Mouse (Mus musculus) C2C12 (cell line): ENCODE data around the gene Gm20547. TPM values are rescaled to one million over a fixed set of nuclear protein-coding genes. Genes with fewer than 3 reads are reported as not detected.
"Not testable (repeated sequence)": the region's sequence is repeated elsewhere in the genome, so short reads cannot be mapped to it uniquely, and the experiment has no call there.

Experiments
- H3K27me3 ChIP-seq: one replicate; pipeline ENCODE4 v1.6.1; 2011; ENCODE audit not compliant: control insufficient read depth, insufficient read depth, insufficient read length
- H3K36me3 ChIP-seq: one replicate; pipeline ENCODE4 v1.6.1; 2011; ENCODE audit not compliant: control insufficient read depth, insufficient read depth
- H3K4me3 ChIP-seq: one replicate; pipeline ENCODE4 v1.5.1; 2011; ENCODE audit warnings: mild to moderate bottlenecking, control low read depth; ENCODE audit not compliant: poor library complexity, insufficient read depth, severe bottlenecking
- H3K79me2 ChIP-seq: one replicate; pipeline ENCODE4 v1.6.1; 2011; ENCODE audit not compliant: control insufficient read depth, insufficient read depth
- H3K79me3 ChIP-seq: one replicate; pipeline ENCODE4 v1.6.1; 2011; ENCODE audit warnings: low read depth, control low read depth
- H3ac ChIP-seq: one replicate; pipeline ENCODE3; 2011; ENCODE audit warnings: low read depth; ENCODE audit not compliant: control insufficient read depth, insufficient read length
- CEBPB ChIP-seq: IDR thresholded peaks from one replicate; pipeline ENCODE4 v1.6.1; 2011; ENCODE audit warnings: low read depth, mild to moderate bottlenecking, control low read depth, moderate library complexity
- CTCF ChIP-seq: IDR thresholded peaks from one replicate; pipeline ENCODE4 v1.5.1; 2011; ENCODE audit not compliant: control insufficient read depth, insufficient read depth, insufficient read length
- FOSL1 ChIP-seq: IDR thresholded peaks from one replicate; pipeline ENCODE4 v1.8.0; 2011; ENCODE audit warnings: mild to moderate bottlenecking, low read length; ENCODE audit not compliant: poor library complexity, insufficient read depth, severe bottlenecking
- MAX ChIP-seq: IDR thresholded peaks from one replicate; pipeline ENCODE4 v1.6.1; 2011; ENCODE audit warnings: mild to moderate bottlenecking, control low read depth
- MYOD1 ChIP-seq: IDR thresholded peaks from one replicate; pipeline ENCODE4 v1.6.1; 2011; ENCODE audit warnings: low read depth; ENCODE audit not compliant: control insufficient read depth, insufficient read length
- MYOG ChIP-seq: IDR thresholded peaks from one replicate; pipeline ENCODE4 v1.6.1; 2011; ENCODE audit not compliant: control insufficient read depth, insufficient read length; ENCODE audit errors: extremely low read depth
- USF1 ChIP-seq: IDR thresholded peaks from one replicate; pipeline ENCODE4 v1.6.1; 2011; ENCODE audit warnings: low read depth, mild to moderate bottlenecking, control low read depth, moderate library complexity
- polyA plus RNA-seq: library from polyadenylated mRNA; unstranded; fragments of >200 nt; fragmentation: generic; extraction: Trizol; gene quantifications from one replicate; pipeline ENCODE4 v1.2.1, GENCODE M21; 2012; ENCODE audit warnings: missing spikeins

The Gm20547 gene
- polyA plus RNA-seq, 1 experiment: not detected

GRCm38 (mm10) chr17:34840736-34841307, 41.0 kb downstream of the Gm20547 start:
- no peak overlapping the region for H3ac ChIP-seq
- peaks cover 11% of the 10 kb centered on the region for H3K79me3 ChIP-seq
- no peak for TF ChIP-seq CTCF
- no peak for TF ChIP-seq USF1
- TF ChIP-seq MYOD1: no peak
- no peak for TF ChIP-seq CEBPB
- TF ChIP-seq FOSL1: no peak
- TF ChIP-seq MYOG: no peak
- TF ChIP-seq MAX: no peak
- peaks cover 28% of the 10 kb centered on the region for H3K36me3 ChIP-seq
- peaks cover 25% of the 10 kb centered on the region for H3K79me2 ChIP-seq
- H3K27me3 ChIP-seq: no peaks in the 10 kb centered on the region
- no peak overlapping the region for H3K4me3 ChIP-seq

DNA sequence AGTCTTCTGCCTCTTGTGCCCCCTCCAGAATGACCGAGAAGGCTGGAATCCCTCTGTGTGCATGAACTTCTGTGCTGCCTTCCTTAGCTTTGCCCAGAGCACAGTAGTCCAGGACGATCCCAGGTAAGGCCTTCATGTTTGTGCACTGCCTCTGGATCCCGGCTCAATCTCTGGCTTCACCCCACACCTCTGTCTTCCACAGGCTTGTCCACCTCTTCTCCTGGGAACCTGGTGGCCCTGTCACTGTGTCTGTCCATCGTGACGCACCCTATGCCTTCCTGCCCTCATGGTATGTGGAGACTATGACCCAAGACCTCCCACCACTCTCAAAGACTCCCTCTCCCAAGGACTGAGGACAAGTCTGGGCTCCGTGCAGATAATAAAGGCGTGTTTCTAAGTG, 43.1 kb downstream of the Gm20547 start:
- Histone ChIP-seq H3K79me3 (peaks cover 15% of the 10 kb centered on the region), H3ac (no peak overlapping the region), H3K36me3 (peaks cover 24% of the 10 kb centered on the region), H3K4me3 (no peak overlapping the region), H3K27me3 (no peaks in the 10 kb centered on the region), H3K79me2 (peaks cover 43% of the 10 kb centered on the region)
- TF ChIP-seq MAX: no peak
- TF ChIP-seq MYOG: no peak
- TF ChIP-seq CTCF: no peak
- no peak for TF ChIP-seq MYOD1
- no peak for TF ChIP-seq USF1
- TF ChIP-seq CEBPB: no peak
- no peak for TF ChIP-seq FOSL1

- Histone ChIP-seq H3K4me3 (peak overlapping the region; percentile 80), H3ac (peak overlapping the region; percentile 86), H3K79me3 (peaks cover 17% of the 10 kb centered on the region), H3K27me3 (no peaks in the 10 kb centered on the region), H3K36me3 (peaks cover 24% of the 10 kb centered on the region), H3K79me2 (peaks cover 48% of the 10 kb centered on the region)
- TF ChIP-seq MYOD1: no peak
- no peak for TF ChIP-seq CEBPB
- TF ChIP-seq FOSL1: no peak
- no peak for TF ChIP-seq MYOG
- no peak for TF ChIP-seq MAX
- TF ChIP-seq CTCF: no peak
- TF ChIP-seq USF1: no peak
Observed at GRCm38 (mm10) chr17:34837464-34838324, 44.1 kb downstream of the Gm20547 start.

DNA sequence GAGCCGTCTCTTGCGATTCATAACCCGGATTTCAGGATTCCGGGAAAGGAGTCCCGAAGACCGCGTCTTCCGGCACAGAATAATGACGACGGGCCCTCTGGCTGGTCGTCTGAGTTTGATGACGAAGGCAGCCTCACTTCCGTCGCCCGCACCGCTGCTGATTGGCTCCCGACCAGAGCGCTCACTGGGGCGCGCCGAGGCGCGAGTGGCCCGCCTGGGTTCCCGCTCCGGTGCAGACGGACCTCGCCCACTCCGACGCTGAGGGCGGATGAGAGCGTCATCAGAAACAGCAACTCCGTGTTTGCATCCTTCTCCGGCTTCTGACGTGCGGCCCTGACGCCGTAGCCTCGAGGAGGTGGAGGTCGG, 45.0 kb downstream of the Gm20547 start, which contains the start of the genes Stk19 and Dxo:
Gene Stk19 (minus strand): TSS at position 90 of the 366 bp plus-strand sequence.
Gene Dxo (plus strand): TSS at position 164 of the 366 bp plus-strand sequence.
- TF ChIP-seq CEBPB (no peak), FOSL1 (no peak), CTCF (no peak), USF1 (no peak), MAX (peak; percentile 18)
- Histone ChIP-seq H3K27me3 (no peaks in the 10 kb centered on the region), H3K79me2 (peaks cover 48% of the 10 kb centered on the region), H3K79me3 (peaks cover 17% of the 10 kb centered on the region), H3K36me3 (peaks cover 24% of the 10 kb centered on the region), H3K4me3 (peak within 1 kb of the TSS; percentile 80), H3ac (peak within 1 kb of the TSS; percentile 88)

DNA sequence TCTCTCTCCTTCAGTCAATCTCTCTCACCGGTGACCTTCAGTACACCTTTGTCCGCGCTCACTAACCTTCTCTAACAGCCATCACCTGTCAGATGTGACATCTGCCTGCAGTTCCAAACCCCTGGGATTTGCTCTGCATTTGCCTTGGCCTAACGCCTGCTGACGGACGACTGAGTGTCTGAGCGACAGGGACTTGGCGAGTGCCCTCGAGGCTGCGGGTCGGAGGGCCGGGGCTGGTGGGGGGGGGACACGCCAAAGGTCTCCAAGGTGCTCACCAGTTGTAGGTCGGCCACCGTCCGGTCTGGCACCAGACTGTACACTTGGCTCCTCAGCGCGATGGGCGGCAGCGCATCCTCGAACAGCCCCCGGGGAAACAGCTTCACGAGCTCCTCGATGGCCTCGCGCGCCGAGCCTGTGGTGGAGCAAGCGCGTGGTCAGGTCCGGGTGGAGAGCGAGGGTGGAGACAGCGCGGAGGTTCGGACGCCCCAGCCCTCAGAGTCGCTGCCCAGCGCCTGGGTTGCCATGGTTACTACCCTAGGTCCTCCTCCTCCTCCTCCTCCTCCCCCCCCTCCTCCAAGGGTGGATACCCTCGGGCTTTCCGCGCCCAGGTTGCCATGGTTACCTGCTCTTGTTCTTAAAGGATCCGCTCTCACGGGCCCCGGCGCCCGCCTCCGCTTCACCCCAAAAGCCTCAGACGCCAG, 45.5 kb downstream of the Gm20547 start:
- Histone ChIP-seq H3K27me3 (no peaks in the 10 kb centered on the region), H3K4me3 (peak overlapping the region; percentile 80), H3K36me3 (peaks cover 24% of the 10 kb centered on the region), H3ac (peak overlapping the region; percentile 88), H3K79me3 (peaks cover 17% of the 10 kb centered on the region), H3K79me2 (peaks cover 48% of the 10 kb centered on the region)
- TF ChIP-seq FOSL1 (no peak), CTCF (no peak), MYOG (no peak), USF1 (no peak), MYOD1 (no peak), CEBPB (no peak), MAX (no peak)

DNA sequence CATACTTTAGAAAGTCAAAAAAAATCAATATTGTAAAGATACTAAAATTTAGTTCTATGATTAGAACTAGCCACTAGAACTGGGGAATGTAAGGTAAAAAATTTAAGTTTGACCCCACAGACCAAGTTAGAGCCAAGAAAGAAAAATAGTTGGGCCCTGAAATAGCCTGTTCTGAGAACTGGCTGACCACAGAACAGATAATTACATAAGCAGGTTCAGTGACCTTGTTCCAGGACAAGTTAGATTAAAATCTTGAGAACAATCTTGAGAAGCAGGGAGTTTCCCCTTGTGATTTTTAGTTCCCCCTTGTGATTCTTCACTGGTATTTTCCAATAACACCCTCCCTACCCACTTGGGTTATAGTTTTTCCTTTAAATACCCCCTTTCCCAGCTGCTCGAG, 51.1 kb downstream of the Gm20547 start:
- H3ac ChIP-seq, H3K4me3 ChIP-seq, H3K27me3 ChIP-seq, H3K79me3 ChIP-seq: not testable (repeated sequence)
- peaks cover 45% of the 10 kb centered on the region for H3K36me3 ChIP-seq
- peaks cover 23% of the 10 kb centered on the region for H3K79me2 ChIP-seq
